Mouse (Mus musculus) lung, postnatal 25 days (tissue): ENCODE measurements around the gene Bloc1s6.

ENCODE experiments used
- DNase-seq: peaks from one replicate; pipeline ENCODE4 v3.0.0; 2022; ENCODE audit warnings: low spot score

The Bloc1s6 gene

DNA sequence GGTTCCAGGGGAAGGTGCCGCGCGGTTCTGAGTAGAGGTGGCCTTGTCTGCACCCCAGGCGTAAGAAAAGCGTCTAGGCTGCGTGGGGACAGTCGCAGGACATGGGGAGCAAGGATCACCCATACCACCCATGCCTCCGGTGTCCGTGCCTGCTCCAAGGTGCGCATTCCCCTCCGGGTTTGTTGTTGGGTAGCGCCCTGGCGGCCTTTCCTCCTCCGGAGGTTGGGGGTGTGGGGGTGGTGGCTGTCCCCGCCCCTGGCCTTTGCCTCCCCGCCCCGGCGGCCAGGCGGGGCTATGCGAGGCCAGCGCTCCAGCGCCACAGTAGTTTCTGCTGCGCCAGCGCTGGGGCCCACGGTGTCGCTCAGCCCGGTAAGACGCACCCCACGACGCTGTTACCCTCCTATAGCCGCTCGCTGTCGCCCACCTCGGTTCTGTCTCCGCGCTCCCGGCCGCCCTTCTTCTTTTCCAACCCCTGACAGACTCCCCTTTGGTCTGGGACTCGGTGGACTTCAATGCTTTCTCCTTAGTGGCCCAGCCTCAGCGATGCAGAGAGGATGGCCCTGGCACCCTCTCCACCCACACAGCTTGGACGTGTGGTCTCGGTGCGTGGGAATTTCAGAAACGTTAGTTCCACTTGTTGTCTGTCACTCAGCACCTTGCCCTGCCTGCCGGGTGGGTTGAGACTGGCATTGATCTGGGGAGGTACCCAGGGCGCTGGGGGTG lies 26.9 kb downstream of the Bloc1s6 start, which contains the start of gene Sqor:
Sqor (plus strand) TSS at position 167 of the 723 bp plus-strand sequence.
- DNase-seq: peak; percentile 78

DNA sequence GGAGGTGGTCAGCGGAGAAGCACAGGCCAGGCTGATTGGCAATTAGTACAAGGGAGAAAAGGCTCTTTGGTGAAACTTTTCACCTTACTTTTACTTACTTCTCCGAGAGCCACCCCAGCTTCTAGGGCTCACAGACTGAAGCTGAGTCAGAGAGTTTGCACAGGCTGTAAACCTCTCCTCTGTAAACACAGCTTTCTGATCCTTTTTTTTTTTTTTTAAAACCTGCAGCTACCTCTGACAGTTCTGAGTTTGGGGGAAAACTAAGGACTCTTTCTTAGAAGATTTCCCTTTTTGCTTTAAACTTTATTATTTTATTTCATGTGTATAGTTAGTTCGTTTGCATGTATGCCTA lies 27.5 kb downstream of the Bloc1s6 start:
- DNase-seq: no peak

DNA sequence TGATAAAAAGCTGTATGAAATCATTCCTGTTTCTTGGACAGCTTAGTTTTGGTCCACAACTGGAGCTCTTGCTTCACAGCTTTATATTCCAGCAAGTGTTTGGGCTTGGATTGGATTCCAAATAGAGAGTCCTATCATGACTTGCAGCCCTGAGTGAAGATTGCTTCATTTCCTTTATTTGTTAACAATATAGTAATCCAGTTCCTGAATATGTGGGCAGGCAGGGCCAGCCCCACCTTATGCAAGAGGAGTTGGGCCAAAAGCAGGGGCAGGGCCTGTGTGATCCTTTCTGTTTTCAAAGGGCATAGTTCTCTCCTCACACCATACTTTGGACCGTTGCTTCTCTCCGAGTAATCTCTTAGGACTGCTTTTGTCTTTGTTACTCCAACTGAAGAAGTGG lies 32.7 kb downstream of the Bloc1s6 start:
- DNase-seq: peak; percentile 64

DNA sequence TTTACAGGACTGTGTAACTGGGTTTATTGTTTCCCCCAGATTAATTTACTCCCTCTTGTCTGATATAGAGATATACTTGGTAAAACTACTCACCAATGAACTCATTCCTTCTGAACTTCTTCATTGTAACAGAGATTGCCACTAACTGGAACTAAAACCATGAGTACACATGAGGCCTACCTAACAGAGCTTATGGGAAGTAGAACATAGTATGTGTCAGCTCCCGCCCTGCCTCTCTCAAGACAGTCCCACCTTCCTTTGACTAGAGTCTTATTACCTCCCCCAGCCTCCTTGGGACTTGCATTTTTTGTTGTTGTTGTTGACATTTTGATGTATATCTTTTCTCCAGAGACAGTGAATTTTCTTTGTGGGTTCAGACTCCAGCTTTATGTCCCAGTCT lies 34.6 kb downstream of the Bloc1s6 start:
- DNase-seq: no peak

DNA sequence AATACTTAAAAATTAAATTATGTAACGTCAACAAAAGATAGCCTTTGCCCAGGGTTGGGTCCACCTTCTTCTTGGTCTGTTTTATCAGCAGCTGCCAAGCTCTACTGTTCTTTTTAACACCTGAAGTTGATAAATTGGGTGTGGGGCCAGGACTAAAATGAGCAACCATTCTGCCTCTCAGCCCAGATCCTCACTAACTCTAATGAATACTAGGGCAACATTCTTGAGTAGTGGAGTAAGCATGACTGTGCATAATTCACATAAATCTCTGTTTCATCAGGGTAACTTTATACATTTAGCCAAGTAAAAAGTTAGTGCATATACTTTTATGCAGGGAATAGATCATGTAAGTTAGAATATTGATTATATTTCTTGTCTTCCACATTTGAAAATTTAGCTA lies 37.2 kb downstream of the Bloc1s6 start:
- no peak for DNase-seq

DNA sequence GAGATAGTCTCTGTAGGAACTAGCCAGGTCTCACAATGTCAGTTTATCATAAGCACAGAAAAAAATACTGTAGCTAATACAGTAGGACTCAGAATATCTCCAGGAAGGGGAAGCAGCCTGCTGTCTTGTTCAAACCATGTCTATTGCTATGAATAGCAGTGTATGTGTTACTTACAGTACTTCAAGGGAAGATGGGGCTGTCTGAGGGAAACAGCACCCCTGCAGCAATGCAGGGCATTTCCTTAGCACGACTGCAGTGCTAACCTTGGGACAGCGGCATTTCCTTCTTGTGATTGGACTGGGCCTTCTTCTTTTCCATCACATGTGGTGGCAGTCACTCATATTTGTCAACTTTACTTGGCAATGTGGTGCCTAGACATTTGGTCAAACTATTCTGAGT lies 38.5 kb downstream of the Bloc1s6 start:
- no peak for DNase-seq

DNA sequence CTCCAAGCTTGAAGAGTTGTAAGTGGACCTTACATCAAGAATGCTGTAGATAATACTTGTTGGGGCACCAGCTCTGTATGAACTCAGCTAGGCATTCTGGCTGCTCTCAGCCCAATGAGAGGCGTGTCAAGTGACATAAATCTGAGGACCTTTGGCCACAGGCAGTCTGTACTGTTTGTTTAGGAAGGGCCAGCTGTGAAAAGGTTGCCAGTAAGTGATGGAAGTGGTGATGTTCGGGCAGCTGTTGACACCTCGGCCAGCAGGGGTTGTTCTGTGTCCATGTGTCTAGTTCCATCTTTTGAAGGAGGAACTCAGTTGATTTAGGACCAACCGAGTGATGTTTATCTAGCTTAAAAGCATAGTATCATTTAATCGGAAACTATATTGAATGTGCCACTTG lies 41.7 kb downstream of the Bloc1s6 start:
- DNase-seq: no peak

DNA sequence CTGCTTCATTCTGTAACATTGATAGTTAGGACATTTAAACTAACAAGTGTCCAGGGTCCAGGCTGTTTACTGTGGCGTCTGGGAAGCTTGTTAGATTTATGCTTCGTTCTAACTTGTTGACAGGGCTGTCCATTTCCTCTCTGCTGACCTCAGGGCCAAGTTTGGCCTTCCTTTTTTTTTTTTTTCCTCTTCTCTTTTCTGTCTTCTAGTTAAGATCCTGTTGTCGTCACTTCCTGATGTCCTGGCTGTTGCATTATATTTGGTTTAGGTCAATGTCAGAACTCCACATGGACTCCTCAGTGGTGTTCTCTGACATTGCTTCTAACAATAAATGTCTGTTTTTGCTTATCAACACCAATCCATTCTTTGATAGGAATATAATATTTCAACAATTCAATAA lies 42.1 kb downstream of the Bloc1s6 start:
- DNase-seq: no peak

DNA sequence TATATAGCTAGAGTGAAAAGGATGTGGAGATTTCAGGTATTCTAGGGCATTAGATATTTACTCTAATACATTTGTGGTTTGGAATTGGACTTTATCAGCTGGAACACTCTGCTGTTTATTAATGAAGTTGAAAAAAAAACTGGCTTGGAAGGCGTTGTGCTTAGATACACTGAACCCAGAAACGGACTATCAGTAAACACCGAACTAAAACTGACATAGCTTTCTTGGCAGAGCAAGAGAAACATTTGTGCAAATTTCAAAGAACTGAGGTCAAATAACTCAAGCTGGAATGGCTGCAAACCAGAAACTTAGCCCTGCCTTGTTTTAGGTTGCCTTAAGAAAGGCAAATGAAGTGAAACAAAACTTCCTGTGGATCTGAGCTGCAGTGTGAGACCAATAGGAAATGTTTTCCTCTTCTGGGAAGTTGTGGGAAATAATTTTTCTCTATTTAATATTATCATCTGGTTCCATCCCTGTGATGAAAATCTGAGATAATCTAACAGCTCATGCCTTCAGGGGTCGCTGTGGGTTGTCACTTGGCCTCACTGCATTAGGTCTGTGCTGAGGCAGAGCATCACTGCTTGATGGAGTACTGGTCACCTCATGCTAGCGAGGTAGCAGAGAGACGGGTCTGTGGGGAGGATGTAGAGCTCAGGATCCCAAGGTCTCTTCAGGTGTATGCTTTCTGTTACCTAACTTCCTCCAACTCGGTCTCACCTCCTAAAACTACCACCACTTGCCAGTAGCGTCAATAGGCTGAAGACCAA lies 43.5 kb downstream of the Bloc1s6 start:
- peak; percentile 53 for DNase-seq

DNA sequence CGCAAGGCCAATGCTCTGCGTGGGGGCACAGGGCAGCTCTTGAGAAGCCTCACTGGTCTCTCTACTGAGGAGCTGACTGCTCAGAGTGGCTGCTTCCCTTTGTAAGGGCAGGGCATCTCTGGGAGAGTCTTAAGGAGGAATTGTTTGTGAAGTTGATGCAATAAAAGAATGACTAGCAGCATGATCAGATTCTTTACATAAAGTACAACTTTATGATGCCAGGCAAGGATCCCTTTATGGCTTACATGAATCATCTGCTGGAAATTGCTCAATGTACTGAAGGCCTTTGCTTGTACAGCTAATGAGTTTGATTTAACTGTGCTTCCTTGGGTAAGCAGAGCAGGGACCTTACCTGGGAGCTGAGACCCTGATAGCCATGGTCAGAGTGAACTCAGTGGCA lies 45.4 kb downstream of the Bloc1s6 start:
- DNase-seq: no peak

DNA sequence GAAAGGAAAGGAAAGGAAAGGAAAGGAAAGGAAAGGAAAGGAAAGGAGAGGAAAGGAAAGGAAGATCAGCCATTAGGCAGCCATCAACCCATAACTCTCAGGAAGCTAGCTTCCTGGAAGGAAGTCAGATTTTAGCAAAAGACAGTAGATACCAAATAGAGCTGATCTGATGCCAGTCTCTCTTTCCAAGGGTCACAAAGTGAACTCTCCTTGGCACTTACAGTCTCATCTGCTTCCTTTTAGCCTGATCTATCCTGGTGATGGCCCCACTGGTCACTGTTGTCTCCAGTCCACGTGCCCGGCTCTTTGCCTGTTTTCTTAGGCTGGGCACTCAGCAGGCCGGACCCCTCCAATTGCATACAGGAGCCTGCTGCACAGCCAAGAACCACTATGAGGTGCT lies 46.4 kb downstream of the Bloc1s6 start:
- no peak for DNase-seq

DNA sequence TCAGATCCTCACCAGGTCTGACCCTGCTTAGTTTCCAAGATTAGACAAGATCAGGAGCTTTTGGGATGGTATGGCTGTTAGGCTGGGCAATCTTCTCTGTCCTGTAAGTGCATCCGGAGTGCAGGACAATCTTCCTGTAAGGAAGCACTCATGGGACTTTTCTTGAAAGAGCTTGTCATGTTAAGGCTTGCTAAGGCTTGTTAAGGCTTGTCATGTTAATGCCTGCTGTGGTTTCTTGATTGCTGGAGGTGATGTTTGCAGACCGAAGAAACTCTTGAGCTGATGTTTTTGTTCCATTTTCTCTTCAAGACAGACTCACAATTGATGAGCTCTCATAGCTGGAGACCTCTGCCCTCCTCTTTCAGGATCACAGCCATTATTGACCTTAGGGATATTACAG lies 47.9 kb downstream of the Bloc1s6 start:
- no peak for DNase-seq

DNA sequence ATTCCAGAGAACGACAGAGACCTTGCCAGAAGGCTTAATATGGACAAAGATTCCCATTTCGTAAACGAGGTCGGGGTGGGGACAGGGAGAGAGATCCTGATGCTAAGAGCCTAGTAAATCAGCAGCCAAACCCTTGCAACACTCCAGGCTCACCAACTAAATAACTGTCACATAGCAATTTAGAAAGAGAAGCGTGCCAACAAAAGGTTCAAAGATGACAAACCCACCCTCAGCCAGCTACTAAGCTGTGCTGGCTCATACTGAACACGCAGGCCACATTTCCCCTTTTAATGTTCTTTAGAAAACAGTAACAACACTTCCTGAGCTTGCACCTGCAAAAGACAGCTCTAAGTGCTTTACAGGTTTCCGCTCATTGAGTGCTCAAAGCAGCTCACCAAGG lies 51.0 kb downstream of the Bloc1s6 start:
- DNase-seq: peak; percentile 48

DNA sequence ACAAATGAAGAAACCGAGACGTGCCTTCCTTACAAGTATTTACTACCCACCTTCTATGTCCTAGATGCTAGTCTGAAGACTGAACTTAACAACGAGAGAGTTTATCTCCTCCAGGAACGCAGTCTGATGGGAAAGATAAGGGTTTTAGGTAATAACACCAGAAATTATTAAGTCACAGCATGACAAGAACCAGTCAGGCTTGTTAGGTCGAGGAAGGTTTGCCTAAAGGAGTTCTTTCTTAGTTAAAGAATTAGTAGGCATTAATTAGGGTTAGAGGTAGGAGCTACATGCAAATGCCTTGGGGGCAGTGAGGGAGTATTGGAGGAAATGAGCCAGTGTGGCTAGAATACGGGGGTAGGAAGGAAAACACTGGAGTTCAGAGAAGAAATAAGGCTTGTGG lies 51.4 kb downstream of the Bloc1s6 start:
- no peak for DNase-seq
